13 mouse cellular contexts compared by ENCODE assay signal in the genomic region with DNA sequence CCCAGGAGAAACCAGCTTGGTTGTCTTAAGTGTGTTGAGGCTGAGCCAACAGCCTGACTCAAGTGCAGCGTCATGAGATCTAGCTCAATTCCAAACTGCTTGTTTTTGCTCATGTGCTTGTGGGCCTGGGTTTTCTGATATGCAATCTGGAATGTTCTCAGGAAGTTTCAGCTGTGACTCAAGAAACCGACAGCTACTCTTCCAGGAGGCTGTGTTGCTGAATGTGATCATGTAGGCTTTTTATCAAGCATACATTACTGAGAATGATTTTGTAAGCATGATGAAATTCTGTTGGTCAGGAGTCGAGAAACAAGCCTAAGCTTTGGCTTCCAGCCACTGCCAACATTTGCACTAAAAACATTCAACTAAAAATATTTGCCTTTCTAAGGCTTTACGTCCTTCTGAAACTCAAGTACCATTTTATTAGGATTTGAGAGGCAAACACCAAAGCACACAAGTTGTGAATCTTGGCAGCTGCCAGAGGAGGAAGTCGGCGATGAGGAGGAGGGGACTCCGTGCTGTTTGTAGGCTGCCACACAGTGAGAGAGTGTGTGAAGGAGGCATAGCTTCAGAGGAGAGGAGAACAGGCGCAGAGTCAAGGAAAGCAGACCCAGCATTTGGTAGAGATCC. TPM values are rescaled to one million over a fixed set of nuclear protein-coding genes. Genes with fewer than 3 reads are reported as not detected.
DNase-seq lines count a peak whose midpoint lies in the region; ATAC-seq and TF ChIP-seq lines count a peak whose summit lies in the region.
"Had no signal": no experiment of that assay in that cellular context is flagged by ENCODE, and none has a peak within 500 bp of the region (broad histone marks: within the 10 kb centered on the region; RNA-seq: fewer than 3 reads in every experiment).

No protein-coding gene starts in this region.

- H3K4me1 ChIP-seq in heart, embryonic 16.5 days (ENCODE audit: control insufficient read depth, insufficient read depth, low read length) = no peaks in the 10 kb centered on the region
- no peaks in the 10 kb centered on the region for H3K4me1 ChIP-seq in heart, embryonic 10.5 days
- peaks cover 3% of the 10 kb centered on the region; the same call in 1 of the 2 replicates for H3K4me1 ChIP-seq in lung, postnatal 0 days (ENCODE audit: insufficient read depth, low read depth, low read length)
- H3K4me1 ChIP-seq: neural tube, embryonic 15.5 days had no signal

- 0 out of 2 replicates have a peak, but pooled peaks cover 5% of the 10 kb centered on the region for H3K9me3 ChIP-seq in heart, embryonic 16.5 days (replicated peaks; ENCODE audit: control insufficient read depth, low read length)
- no peaks in the 10 kb centered on the region for H3K9me3 ChIP-seq in heart, embryonic 10.5 days
- H3K9me3 ChIP-seq in lung, postnatal 0 days (ENCODE audit: low read length) = no peaks in the 10 kb centered on the region

- no peak overlapping the region for H3K27ac ChIP-seq in heart, embryonic 16.5 days (ENCODE audit: low read length)
- H3K27ac ChIP-seq in heart, embryonic 10.5 days = no peak overlapping the region
- H3K27ac ChIP-seq in lung, postnatal 0 days (ENCODE audit: low read length) = peak overlapping the region; percentile 79
- H3K27ac ChIP-seq: neural tube, embryonic 15.5 days had no signal

- DNase-seq in heart, embryonic 10.5 days (ENCODE audit: low spot score) = no peak
- DNase-seq in urinary bladder, postnatal 14 days (ENCODE audit: low spot score) = peak; percentile 30
- no peak for DNase-seq in urinary bladder, adult 2 months (ENCODE audit: low spot score)
- peak; percentile 95 for DNase-seq in lung, postnatal 0 days (ENCODE audit: low spot score)
- no peak for DNase-seq in ovary, adult 18-20 months (ENCODE audit: low spot score)
- DNase-seq in spleen, adult 12 weeks (ENCODE audit: low spot score) = no peak
- DNase-seq: midbrain, embryonic 14.5 days; thymus, postnatal 4 days had no signal

- peak; percentile 75 for ATAC-seq in heart, embryonic 16.5 days (replicated peaks; ENCODE audit: extremely low read depth, insufficient read depth, low FRiP score)
- ATAC-seq in lung, postnatal 0 days = peak; percentile 90

- no peaks in the 10 kb centered on the region for H3K27me3 ChIP-seq in heart, embryonic 16.5 days (ENCODE audit: control insufficient read depth, insufficient read depth, low read length)
- H3K27me3 ChIP-seq in heart, embryonic 10.5 days (ENCODE audit: insufficient read depth, poor library complexity, severe bottlenecking) = no peaks in the 10 kb centered on the region
- no peaks in the 10 kb centered on the region for H3K27me3 ChIP-seq in lung, postnatal 0 days (replicated peaks; ENCODE audit: insufficient read depth, low read length)
- H3K27me3 ChIP-seq: neural tube, embryonic 15.5 days had no signal

- no peak overlapping the region for H3K4me2 ChIP-seq in heart, embryonic 16.5 days (ENCODE audit: low read depth, low read length)
- H3K4me2 ChIP-seq in lung, postnatal 0 days (replicated peaks; ENCODE audit: low read depth, low read length) = no peak overlapping the region
- H3K4me2 ChIP-seq: liver, embryonic 11.5 days; neural tube, embryonic 15.5 days had no signal

- no peaks in the 10 kb centered on the region for H3K36me3 ChIP-seq in heart, embryonic 16.5 days (ENCODE audit: control insufficient read depth, insufficient read depth)
- no peaks in the 10 kb centered on the region for H3K36me3 ChIP-seq in heart, embryonic 10.5 days
- H3K36me3 ChIP-seq in lung, postnatal 0 days (ENCODE audit: insufficient read depth, low read length) = no peaks in the 10 kb centered on the region
- H3K36me3 ChIP-seq: neural tube, embryonic 15.5 days had no signal

- peak; percentile 99 for TF ChIP-seq EP300 in lung, postnatal 0 days (IDR thresholded peaks at IDR 0.05)

- H3K4me3 ChIP-seq in heart, embryonic 16.5 days (ENCODE audit: low read length) = no peak overlapping the region
- no peak overlapping the region for H3K4me3 ChIP-seq in heart, embryonic 10.5 days
- no peak overlapping the region for H3K4me3 ChIP-seq in lung, postnatal 0 days (ENCODE audit: low read depth, low read length)
- H3K4me3 ChIP-seq: neural tube, embryonic 15.5 days had no signal

- TF ChIP-seq CTCF in lung, postnatal 0 days (IDR thresholded peaks at IDR 0.05) = no peak

- no peak overlapping the region for H3K9ac ChIP-seq in heart, embryonic 16.5 days (ENCODE audit: low read length)
- H3K9ac ChIP-seq in lung, postnatal 0 days (replicated peaks; ENCODE audit: low read depth) = no peak overlapping the region
- H3K9ac ChIP-seq: neural tube, embryonic 15.5 days had no signal

- 26% methylated on average over 8 of the region's 8 CpGs for WGBS in heart, embryonic 16.5 days
- 31% methylated on average over 8 of the region's 8 CpGs for WGBS in heart, embryonic 10.5 days
- WGBS in lung, postnatal 0 days = 12% methylated on average over 8 of the region's 8 CpGs

RNA-seq across cellular contexts. Expression of gene Cyp2b10, which starts 4.8 kb away (rescaled TPM):
- 0.12 TPM in 1 of 2 replicates, not detected in the other for polyA plus RNA-seq in heart, embryonic 16.5 days (2015; fragmentation: Nextera tagmentation; extraction: Ambion mirVana)
- polyA plus RNA-seq in heart, embryonic 10.5 days (2016; fragmentation: Nextera tagmentation; extraction: Ambion mirVana) = not detected in 2 replicates
- 0.04 TPM in 1 of 2 replicates, not detected in the other for polyA plus RNA-seq in urinary bladder, adult 2 months (2012; rRNA removed)
- 8.3 and 11.8 TPM in 2 replicates for polyA plus RNA-seq in lung, postnatal 0 days (2015; fragmentation: Nextera tagmentation; extraction: Ambion mirVana)
- polyA plus RNA-seq: forebrain, embryonic 11.5 days; intestine, embryonic 14.5 days; liver, embryonic 11.5 days; midbrain, embryonic 14.5 days; neural tube, embryonic 15.5 days had no signal

Comparison
In these comparisons a context has a peak if more than half of its experiments do, and no peak if none do; other contexts are left out.
1. DNase-seq: peak in urinary bladder, postnatal 14 days (single experiment) and lung, postnatal 0 days (single experiment); none in heart, embryonic 10.5 days (single experiment), urinary bladder, adult 2 months (single experiment), ovary, adult 18-20 months (single experiment) and spleen, adult 12 weeks (single experiment).